Mouse (Mus musculus): Measurements from ENCODE around the gene Elavl3.
"Not testable (repeated sequence)": the region's sequence is repeated elsewhere in the genome, so short reads cannot be mapped to it uniquely, and the experiment has no call there.

Gene Elavl3

DNA sequence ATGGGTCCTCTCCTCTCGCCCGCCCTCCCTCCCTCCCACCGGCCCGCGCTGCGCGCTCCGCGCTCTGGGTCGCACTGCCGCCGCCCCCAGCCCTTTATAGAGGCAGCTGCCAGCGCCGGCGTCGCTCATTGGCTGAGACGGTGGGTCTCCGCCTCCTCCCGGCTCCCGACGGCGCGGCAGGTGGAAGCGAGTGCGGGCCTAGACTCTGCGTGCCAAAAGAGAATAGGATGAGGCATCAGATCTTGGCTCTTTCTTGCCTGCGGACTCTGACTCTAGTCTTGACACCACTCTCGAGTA is at the start of gene Elavl3:
Elavl3 (minus strand) TSS at position 66 of the 297 bp plus-strand sequence.
- DNase-seq (ENCODE audit: low spot score in 2 of 2) = peak; percentile 77 to 79

GRCm38 (mm10) chr9:22099922-22100321 is 48.1 kb upstream of the Elavl3 start:
- DNase-seq (ENCODE audit: low spot score in 2 of 2) = no peak

DNA sequence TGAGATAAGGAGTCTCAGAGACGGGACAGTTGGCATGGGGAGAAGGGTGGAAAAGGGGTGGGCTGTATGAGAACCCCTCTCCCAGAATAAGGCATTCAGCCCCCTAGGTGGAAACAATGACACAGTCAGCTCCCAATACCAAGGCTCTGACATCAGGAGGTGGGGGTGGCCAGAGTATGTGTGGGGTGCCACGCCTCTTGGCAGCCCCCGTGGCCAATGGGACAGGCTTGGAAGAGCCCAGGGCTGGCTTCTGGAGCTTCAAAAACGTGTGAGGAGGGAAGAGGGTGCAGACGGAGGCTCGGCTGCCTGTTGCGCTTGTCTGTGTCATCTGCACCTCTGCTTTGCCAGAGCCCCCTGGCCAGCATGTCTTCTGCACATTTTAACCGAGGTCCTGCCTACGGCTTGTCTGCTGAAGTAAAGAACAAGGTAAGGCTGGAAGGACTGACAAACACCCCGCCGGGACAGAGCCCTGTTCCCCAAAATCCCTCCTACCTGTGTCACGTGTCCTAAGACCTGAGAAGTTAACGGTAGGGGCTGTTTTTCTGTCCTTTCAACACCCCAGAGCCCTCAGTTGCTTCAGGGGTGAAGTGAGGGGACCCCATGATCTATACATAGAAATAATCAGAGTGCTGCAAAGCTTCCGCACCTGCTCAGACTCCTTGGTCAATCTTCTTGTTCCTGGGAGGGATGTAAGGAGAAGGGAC is 47.3 kb upstream of the Elavl3 start, which contains the start of gene Cnn1:
Cnn1 (plus strand) TSS at position 224 of the 704 bp plus-strand sequence.
- DNase-seq (ENCODE audit: low spot score in 2 of 2) = no peak

DNA sequence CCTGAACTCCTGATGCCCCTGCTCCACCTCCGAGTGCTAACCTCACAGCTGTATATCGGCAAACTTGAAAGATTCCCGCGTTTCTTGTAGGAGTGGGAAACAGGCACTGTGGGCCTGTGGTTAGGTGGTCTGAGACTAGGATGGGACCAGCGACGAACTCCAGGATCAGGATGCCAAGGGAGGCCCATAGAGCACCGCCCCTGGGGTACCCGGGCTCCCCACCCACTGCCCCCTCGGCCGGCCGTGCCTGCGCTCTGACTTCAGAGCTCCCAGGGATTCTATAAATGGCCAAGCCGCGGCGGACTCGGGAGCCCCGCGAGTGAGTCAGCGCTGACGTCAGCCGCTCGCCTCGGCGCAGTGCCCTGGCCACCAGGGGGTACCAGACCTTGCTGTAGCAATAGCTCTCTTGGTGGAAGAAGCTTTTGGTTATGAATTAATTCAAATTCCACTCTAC is 44.1 kb upstream of the Elavl3 start:
- DNase-seq (ENCODE audit: low spot score in 2 of 2) = peak; percentile 73 to 77

DNA sequence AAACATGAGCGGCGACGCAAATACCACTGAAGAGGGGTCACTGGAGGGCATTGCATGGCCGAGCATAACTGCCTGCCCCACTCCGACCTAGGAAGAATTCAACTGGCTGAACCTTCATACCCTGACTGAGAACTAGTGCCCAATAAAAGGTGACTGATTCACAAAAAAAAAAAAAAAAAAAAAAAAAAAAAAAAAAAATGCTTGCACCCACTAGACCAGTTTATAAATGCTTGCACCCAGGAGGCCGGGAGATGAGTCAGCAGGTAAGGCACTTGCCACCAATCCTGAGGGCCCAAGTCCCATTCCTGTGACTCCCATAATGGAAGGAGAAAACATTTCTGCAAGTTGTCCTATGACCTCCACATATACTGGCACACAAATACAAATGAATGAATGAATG is 40.9 kb upstream of the Elavl3 start:
- no peak for DNase-seq (ENCODE audit: low spot score in 2 of 2)

DNA sequence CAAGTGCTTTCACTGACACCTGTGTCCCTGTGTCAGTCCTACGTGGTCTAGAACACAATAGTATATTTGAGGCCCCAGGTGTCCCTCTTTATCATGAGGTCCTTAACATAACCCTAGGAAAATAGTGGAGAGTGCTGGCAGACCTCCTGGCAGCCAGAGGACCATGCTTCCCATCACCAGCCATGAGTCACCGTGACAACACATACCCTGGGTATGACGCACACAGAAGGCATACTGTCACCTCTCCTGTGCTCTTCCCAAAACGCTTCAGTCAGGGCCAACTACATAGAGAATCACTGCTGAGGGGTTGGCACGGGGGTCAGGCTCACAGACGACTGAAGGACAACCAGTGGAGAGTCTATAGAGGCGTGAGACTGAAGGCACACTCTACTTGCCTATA is 38.2 kb upstream of the Elavl3 start:
- DNase-seq (ENCODE audit: low spot score in 2 of 2) = no peak

DNA sequence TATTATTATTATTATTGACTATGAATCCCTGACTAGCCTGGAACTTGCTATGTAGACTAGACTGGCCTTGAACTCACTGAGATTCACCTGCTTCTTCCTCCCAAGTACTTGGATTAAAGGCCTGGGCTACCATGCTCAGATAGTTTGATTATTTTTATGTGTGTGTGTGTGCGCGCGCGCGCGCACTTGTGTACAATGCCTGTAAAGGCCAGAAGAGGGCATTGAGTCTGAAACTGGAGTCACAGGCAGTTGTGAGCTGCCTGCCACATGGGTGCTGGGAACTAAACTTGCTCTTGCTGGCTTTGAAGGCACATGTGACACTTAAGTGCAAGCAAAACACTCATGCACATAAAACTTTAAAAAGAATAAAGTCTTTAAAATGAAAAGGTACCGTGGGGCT is 37.5 kb upstream of the Elavl3 start:
- no peak for DNase-seq (ENCODE audit: low spot score in 2 of 2)

GRCm38 (mm10) chr9:22087034-22087618 is 35.3 kb upstream of the Elavl3 start:
- no peak for DNase-seq (ENCODE audit: low spot score in 2 of 2)

- no peak for DNase-seq (ENCODE audit: low spot score in 2 of 2)
These were observed 34.2 kb upstream of the Elavl3 start for GRCm38 (mm10) chr9:22086012-22086411.

- peak; percentile 92 to 97 for DNase-seq (ENCODE audit: low spot score in 2 of 2)
These were observed 33.4 kb upstream of the Elavl3 start, which contains the start of gene Ecsit for GRCm38 (mm10) chr9:22085022-22085834. Gene Ecsit (minus strand): TSS chr9:22085438.

GRCm38 (mm10) chr9:22084667-22085021 is 32.8 kb upstream of the Elavl3 start:
- DNase-seq (ENCODE audit: low spot score in 2 of 2) = no peak

DNA sequence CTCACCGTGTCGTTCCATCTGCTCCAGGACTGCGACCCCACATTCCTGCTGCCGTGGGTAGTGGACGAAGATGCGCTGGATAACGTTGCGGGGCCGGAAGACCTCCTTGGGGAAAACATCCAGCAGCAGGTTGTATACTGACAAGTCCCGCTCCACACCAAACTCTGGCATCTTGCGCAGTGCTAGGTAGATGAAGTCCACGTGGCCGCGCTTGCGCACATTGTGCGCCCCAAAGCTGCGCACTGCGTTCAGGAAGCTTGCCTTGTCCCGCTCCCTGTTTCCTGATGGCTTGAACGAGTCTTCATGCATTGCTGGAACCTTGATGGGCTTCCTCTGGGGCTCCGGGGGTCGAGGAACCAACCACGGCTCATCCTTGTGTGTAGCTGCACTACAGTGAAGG is 24.4 kb upstream of the Elavl3 start:
- no peak for DNase-seq (ENCODE audit: low spot score in 2 of 2)

- not testable (repeated sequence) for DNase-seq (ENCODE audit: low spot score in 2 of 2)
These were observed 24.0 kb upstream of the Elavl3 start for GRCm38 (mm10) chr9:22075778-22076177.

DNA sequence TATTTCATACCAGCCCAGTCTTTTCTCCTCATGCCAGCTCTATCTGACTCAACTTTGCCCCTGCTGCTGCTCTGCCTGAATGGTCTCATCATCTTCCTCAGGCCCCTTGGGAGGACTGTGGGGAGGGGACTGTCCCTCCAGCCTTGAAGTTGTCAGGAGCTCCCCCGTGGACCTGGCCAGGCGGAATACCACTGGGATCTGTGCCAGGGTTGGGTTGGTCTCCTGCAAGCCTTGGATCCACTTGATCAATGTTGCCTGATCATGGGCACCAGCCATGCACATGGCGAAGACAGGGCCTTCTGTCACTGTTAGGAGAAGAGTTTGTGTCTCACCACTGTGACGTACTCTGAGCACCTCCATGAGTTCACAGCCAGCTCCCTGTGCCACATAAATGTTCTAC is 20.5 kb upstream of the Elavl3 start:
- no peak for DNase-seq (ENCODE audit: low spot score in 2 of 2)

DNA sequence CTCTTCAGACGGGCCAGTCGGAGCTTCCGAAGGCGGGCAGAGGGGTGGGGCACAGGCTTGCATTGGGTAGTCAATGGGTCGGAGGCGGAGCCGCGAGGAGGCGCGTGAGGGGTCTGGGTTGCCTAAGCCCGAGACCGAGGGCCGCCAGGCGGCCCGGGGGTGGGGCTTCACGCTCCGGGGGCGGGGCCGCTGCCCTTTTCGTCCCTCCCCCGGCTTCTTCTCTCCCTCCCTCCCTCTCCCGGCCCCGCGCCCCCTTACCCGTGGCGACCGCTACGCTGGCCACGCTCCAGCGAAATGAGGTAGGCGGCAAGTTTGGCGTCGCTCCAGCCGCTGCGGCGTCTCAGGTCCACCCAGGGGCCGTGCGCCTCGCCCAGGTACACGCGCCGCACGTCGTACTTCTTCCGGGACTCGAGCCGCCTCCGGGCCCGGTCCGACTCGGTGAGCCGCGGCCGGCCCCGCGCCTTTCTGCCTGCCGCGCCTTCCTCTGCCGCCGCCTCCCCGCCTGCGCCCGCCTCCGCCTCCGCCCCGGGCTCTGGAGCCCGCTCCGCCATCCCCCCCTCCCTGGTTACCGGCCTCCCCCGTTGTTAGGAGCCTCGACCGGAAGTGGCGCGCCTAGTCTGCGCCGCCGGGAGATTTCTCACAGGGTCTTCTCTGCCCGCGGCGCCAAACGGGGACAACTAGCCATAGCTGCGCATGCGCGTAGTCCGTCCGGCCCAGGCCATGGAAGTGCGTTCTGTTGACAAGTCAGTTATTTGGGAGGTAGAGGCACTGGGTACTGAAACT is 19.2 kb upstream of the Elavl3 start, which contains the start of the genes Gm49318 and Zfp653:
Gm49318 (minus strand) TSS at position 469 of the 783 bp plus-strand sequence.
Zfp653 (minus strand) TSS at position 586 of the 783 bp plus-strand sequence.
- peak; percentile 96 for DNase-seq (ENCODE audit: low spot score in 2 of 2)

DNA sequence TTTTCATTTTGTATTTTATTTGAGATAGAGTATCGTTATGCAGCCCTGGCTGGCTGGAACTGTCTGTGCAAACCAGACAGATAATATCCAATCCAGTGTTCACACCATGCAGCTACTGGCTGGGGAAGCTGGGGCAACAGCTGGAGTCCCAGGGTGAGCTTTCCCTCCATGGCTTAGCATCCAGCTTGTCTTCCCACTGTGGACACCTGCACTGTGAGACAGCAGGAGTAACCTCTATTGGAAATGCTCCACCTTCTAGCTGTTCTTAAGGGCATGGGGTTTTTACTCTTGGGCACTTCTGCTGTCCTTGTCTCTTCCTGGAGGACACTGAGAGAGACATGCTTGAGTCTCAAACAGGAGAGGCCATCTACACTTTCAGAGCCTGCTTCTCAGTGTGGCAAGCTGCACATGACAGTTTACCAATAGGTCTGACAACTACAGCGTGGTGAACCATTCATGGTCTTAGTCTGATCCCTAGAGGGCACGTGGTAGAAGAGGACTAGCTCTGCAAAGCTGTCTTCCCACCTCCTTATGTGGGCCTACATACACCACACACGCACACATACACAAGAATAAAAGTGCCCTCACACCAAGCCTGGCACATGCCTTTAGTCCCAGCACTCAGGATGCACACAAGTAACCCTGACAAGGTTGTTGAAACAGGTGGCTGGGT is 18.2 kb upstream of the Elavl3 start:
- no peak for DNase-seq (ENCODE audit: low spot score in 2 of 2)

DNA sequence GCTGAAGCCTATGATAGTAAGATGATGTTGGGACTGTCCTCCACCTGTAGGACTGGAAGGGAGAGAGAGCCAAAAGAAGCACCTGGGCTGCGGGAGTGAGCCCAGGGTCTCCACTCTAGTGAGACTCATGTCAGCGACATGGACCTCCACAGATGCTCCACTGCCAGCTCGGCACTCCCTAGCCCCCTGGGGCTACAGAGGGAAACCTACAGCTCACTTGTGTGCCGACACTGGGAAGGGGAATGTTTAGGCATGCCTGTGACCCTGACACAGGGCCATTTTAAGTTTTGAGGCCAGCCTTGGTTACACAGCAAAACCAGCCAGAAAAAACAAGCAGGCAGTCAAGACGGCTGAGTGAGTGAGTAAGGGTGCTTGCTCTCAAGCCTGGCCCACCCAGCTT is 15.4 kb upstream of the Elavl3 start:
- DNase-seq (ENCODE audit: low spot score in 2 of 2) = no peak

DNA sequence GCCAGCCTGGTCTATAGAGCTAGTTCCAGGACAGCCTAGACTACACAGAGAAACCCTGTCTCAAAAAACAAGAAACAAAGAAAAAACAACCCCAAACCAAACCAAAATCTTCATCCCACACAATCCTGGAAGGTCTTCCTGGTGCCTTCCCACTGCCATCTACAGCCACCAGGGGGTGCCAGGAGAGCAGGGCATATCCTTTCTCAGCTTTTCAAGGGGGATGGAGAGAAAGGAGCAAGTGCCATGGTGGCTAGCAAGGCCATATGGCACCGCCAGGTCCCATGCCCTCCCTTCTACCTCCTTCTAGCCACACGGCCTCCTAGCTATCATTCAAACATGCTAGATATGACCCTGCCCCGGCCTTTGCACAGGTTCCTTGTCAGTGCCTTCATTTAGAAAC is 14.6 kb upstream of the Elavl3 start:
- DNase-seq (ENCODE audit: low spot score in 2 of 2) = no peak

GRCm38 (mm10) chr9:22065642-22066041 is 13.8 kb upstream of the Elavl3 start:
- no peak for DNase-seq (ENCODE audit: low spot score in 2 of 2)

DNA sequence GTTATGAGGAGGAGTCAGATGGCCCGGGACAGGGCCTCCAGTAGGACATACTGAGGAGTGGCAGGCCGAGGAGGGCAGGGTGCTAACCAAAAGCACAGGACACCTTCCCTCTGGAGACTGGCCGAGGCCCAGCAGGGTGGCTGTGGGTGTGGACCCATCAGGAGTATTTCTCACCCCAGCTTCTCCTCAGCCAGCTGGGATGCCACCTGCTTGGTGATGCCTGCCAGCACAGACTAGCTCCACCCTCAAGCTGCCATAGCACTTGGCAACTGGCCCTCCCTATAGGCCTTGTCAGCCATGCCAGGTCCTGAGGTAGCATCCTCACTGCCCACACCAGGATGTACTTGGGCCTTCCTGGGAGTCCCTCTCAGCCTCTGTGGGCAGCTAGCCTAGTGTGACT is 12.5 kb upstream of the Elavl3 start:
- DNase-seq (ENCODE audit: low spot score in 2 of 2) = no peak

- peak; percentile 65 to 86 for DNase-seq (ENCODE audit: low spot score in 2 of 2)
These were observed 9.5 kb upstream of the Elavl3 start for GRCm38 (mm10) chr9:22061339-22061738.
